Mouse (Mus musculus) neural tube, embryonic 14.5 days (tissue): ENCODE measurements around the gene Luzp1. TPM values are rescaled to one million over a fixed set of nuclear protein-coding genes. Genes with fewer than 3 reads are reported as not detected.

Source experiments
- ATAC-seq: fragments of 200-750 bp; cut with Nextera tagmentation; 2 replicates; pipeline ENCODE4 v1.8.0; 2017; ENCODE audit warnings: low read depth, mild to moderate bottlenecking, moderate TSS enrichment, moderate library complexity
- H3K27ac ChIP-seq: fragments of 300-500 bp; sonication (generic); 2 replicates; pipeline ENCODE4 v1.5.1; 2014; ENCODE audit warnings: low read depth, mild to moderate bottlenecking, control low read depth, low read length, moderate library complexity, mixed read lengths
- H3K27me3 ChIP-seq: fragments of 300-500 bp; sonication (generic); 2 replicates; pipeline ENCODE4 v1.6.1; 2014; ENCODE audit warnings: low read length; ENCODE audit not compliant: control insufficient read depth, insufficient read depth
- H3K36me3 ChIP-seq: fragments of 300-500 bp; sonication (generic); 2 replicates; pipeline ENCODE4 v1.6.1; 2014; ENCODE audit warnings: low read length, mixed read lengths; ENCODE audit not compliant: control insufficient read depth, insufficient read depth
- H3K4me1 ChIP-seq: fragments of 300-500 bp; sonication (generic); 2 replicates; pipeline ENCODE4 v1.6.1; 2014; ENCODE audit warnings: low read length; ENCODE audit not compliant: control insufficient read depth, insufficient read depth
- H3K4me2 ChIP-seq: fragments of 300-500 bp; sonication (generic); 2 replicates; pipeline ENCODE4 v1.6.1; 2014; ENCODE audit warnings: mild to moderate bottlenecking, low read depth, low read length, control low read depth
- H3K4me3 ChIP-seq: fragments of 300-500 bp; sonication (generic); 2 replicates; pipeline ENCODE4 v1.5.1; 2014; ENCODE audit warnings: low read depth, low read length, control low read depth, mixed read lengths
- H3K9ac ChIP-seq: fragments of 300-500 bp; sonication (generic); replicated peaks from 2 replicates; pipeline ENCODE4 v1.6.1; 2014; ENCODE audit warnings: low read depth, mild to moderate bottlenecking, control low read depth, low read length, mixed read lengths
- H3K9me3 ChIP-seq: fragments of 300-500 bp; sonication (generic); 2 replicates; pipeline ENCODE4 v1.6.1; 2016; ENCODE audit warnings: low read length; ENCODE audit not compliant: control insufficient read depth
- WGBS: fragments of 180-500 bp; shearing (Covaris S2); extraction: QIAGEN DNeasy Blood & Tissue Kit; methylation state at CpG from one replicate; pipeline ENCODE4 v1.1.7; 2014; 5-methylcytosine and 5-hydroxymethylcytosine counted together
- polyA plus RNA-seq: library from polyadenylated mRNA; unstranded; fragments of >200 nt; fragmentation: Nextera tagmentation; extraction: Ambion mirVana; gene quantifications from 2 replicates; pipeline ENCODE4 v1.2.1, GENCODE M21; 2014

The Luzp1 gene
- polyA plus RNA-seq, 1 experiment from 2014 or later, result 56.8 TPM

- Histone ChIP-seq H3K4me2 (no peak overlapping the region), H3K27ac (no peak overlapping the region), H3K36me3 (no peaks in the 10 kb centered on the region), H3K4me3 (no peak overlapping the region), H3K9ac (no peak overlapping the region), H3K27me3 (peaks cover 5% of the 10 kb centered on the region; the same call in 1 of the 2 replicates), H3K4me1 (no peaks in the 10 kb centered on the region), H3K9me3 (no peaks in the 10 kb centered on the region)
- ATAC-seq, result no peak
- 80% methylated on average over 7 of the region's 7 CpGs for WGBS
Observed at GRCm38 (mm10) chr4:136458276-136458675, 11.3 kb upstream of the Luzp1 start.

- Histone ChIP-seq H3K36me3 (no peaks in the 10 kb centered on the region), H3K27ac (no peak overlapping the region), H3K9ac (no peak overlapping the region), H3K27me3 (peaks cover 7% of the 10 kb centered on the region), H3K4me2 (no peak overlapping the region), H3K4me1 (no peaks in the 10 kb centered on the region), H3K4me3 (no peak overlapping the region), H3K9me3 (no peaks in the 10 kb centered on the region)
- 76% methylated on average over 12 of the region's 12 CpGs for WGBS
- ATAC-seq, result no peak
Observed at GRCm38 (mm10) chr4:136459210-136459609, 10.4 kb upstream of the Luzp1 start.

- no peaks in the 10 kb centered on the region for H3K36me3 ChIP-seq
- WGBS, result 31% methylated on average over 4 of the region's 4 CpGs
- H3K27me3 ChIP-seq, result peaks cover 7% of the 10 kb centered on the region
Observed at GRCm38 (mm10) chr4:136461206-136461605, 8.4 kb upstream of the Luzp1 start.

GRCm38 (mm10) chr4:136461761-136462085 lies 7.8 kb upstream of the Luzp1 start:
- Histone ChIP-seq H3K9ac (peak overlapping the region; percentile 78; the same call in 1 of the 2 replicates), H3K9me3 (no peaks in the 10 kb centered on the region), H3K4me2 (peak overlapping the region; percentile 90), H3K27me3 (peaks cover 7% of the 10 kb centered on the region), H3K4me1 (no peaks in the 10 kb centered on the region), H3K4me3 (peak overlapping the region; percentile 64), H3K36me3 (no peaks in the 10 kb centered on the region), H3K27ac (no peak overlapping the region)
- WGBS, result 10% methylated on average over 6 of the region's 6 CpGs
- no peak for ATAC-seq

More at GRCm38 (mm10) chr4:136461206-136461605, 8.4 kb upstream of the Luzp1 start:
- Histone ChIP-seq H3K4me2 (no peak overlapping the region), H3K4me1 (no peaks in the 10 kb centered on the region), H3K27ac (no peak overlapping the region), H3K9me3 (no peaks in the 10 kb centered on the region), H3K9ac (no peak overlapping the region), H3K4me3 (no peak overlapping the region)
- no peak for ATAC-seq

- Histone ChIP-seq H3K36me3 (no peaks in the 10 kb centered on the region), H3K27ac (peak within 1 kb of the TSS; percentile 62; the same call in 1 of the 2 replicates), H3K9ac (peak within 1 kb of the TSS; percentile 78), H3K9me3 (no peaks in the 10 kb centered on the region), H3K27me3 (peaks cover 7% of the 10 kb centered on the region), H3K4me2 (peak within 1 kb of the TSS; percentile 90), H3K4me3 (peak within 1 kb of the TSS; percentile 64), H3K4me1 (no peaks in the 10 kb centered on the region)
- WGBS, result under 1% methylated on average over 60 of the region's 64 CpGs
- ATAC-seq, result peak; percentile 80; the same call in 1 of the 2 replicates
Observed at GRCm38 (mm10) chr4:136462086-136462838, 7.3 kb upstream of the Luzp1 start, which contains the start of gene 6030445D17Rik. 6030445D17Rik (plus strand) TSS chr4:136462250.

GRCm38 (mm10) chr4:136462839-136463178 lies 6.8 kb upstream of the Luzp1 start:
- WGBS, result 1% methylated on average over 8 of the region's 8 CpGs
- Histone ChIP-seq H3K4me1 (no peaks in the 10 kb centered on the region), H3K27ac (peak overlapping the region; percentile 62; the same call in 1 of the 2 replicates), H3K27me3 (peaks cover 7% of the 10 kb centered on the region), H3K9me3 (no peaks in the 10 kb centered on the region), H3K36me3 (no peaks in the 10 kb centered on the region), H3K9ac (peak overlapping the region; percentile 78), H3K4me2 (peak overlapping the region; percentile 90), H3K4me3 (peak overlapping the region; percentile 64)
- ATAC-seq, result peak; percentile 69; the same call in 1 of the 2 replicates

GRCm38 (mm10) chr4:136463436-136463835 lies 6.1 kb upstream of the Luzp1 start:
- 15% methylated on average over 9 of the region's 9 CpGs for WGBS
- ATAC-seq, result no peak
- peaks cover 7% of the 10 kb centered on the region for H3K27me3 ChIP-seq

GRCm38 (mm10) chr4:136466226-136466625 lies 3.3 kb upstream of the Luzp1 start:
- H3K4me3 ChIP-seq, result no peak overlapping the region
- H3K4me2 ChIP-seq, result no peak overlapping the region
- WGBS, result 47% methylated on average over 4 of the region's 4 CpGs
- no peak overlapping the region for H3K9ac ChIP-seq
- H3K4me1 ChIP-seq, result peaks cover 4% of the 10 kb centered on the region; the same call in 1 of the 2 replicates
- H3K27ac ChIP-seq, result no peak overlapping the region
- H3K36me3 ChIP-seq, result no peaks in the 10 kb centered on the region
- ATAC-seq, result no peak
- peaks cover 4% of the 10 kb centered on the region for H3K27me3 ChIP-seq
- no peaks in the 10 kb centered on the region for H3K9me3 ChIP-seq

More at GRCm38 (mm10) chr4:136463436-136463835, 6.1 kb upstream of the Luzp1 start:
- Histone ChIP-seq H3K4me1 (no peaks in the 10 kb centered on the region), H3K9ac (no peak overlapping the region), H3K4me3 (peak overlapping the region; percentile 64; the same call in 1 of the 2 replicates), H3K9me3 (no peaks in the 10 kb centered on the region), H3K27ac (no peak overlapping the region), H3K36me3 (no peaks in the 10 kb centered on the region), H3K4me2 (peak overlapping the region; percentile 90)
